23 mouse cellular contexts compared by ENCODE assay signal in the genomic region with DNA sequence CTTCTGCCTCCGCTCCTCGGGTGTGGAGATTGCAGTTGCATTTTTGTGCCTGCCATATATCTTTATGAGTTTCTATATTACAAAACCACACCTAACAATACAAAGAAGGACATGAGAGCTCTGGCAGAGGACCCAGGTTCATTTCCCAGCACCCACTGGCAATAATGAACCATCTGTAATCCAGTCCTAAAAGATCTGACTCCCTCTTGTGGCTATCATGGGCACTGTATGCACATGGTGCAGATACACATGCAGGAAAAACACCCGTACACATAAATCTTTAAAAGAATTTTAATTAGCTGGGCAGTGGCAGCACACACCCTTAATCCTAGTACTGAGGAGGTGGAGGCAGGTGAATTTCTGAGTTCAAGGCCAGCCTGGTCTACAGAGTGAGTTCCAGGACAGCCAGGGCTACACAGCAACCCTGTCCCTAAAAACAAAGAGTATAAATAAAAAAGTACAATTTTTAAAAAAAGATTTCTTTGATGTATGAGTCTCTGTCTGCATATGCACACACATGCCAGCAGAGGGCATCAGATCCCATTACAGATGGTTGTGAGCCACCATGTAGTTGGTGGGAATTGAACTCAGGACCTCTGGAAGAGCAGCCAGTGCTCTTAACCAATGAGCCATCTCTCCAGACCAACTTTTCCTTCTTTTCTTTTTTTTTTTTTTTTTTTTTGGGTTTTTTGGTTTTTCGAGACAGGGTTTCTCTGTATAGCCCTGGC. TPM values are rescaled to one million over a fixed set of nuclear protein-coding genes. Genes with fewer than 3 reads are reported as not detected.
DNase-seq lines count a peak whose midpoint lies in the region; ATAC-seq and TF ChIP-seq lines count a peak whose summit lies in the region.
"Had no signal": no experiment of that assay in that cellular context is flagged by ENCODE, and none has a peak within 500 bp of the region (broad histone marks: within the 10 kb centered on the region; RNA-seq: fewer than 3 reads in every experiment).

No protein-coding gene starts in this region.

- H3K27ac ChIP-seq in liver, embryonic 14.5 days, result no peak overlapping the region
- H3K27ac ChIP-seq in liver, embryonic 12.5 days, result no peak overlapping the region
- H3K27ac ChIP-seq: midbrain, embryonic 15.5 days; neural tube, embryonic 12.5 days had no signal

- TF ChIP-seq POLR2A in brain, embryonic 14.5 days (IDR thresholded peaks at IDR 0.05; ENCODE audit: borderline replicate concordance, extremely low read depth, insufficient read depth, insufficient read length, poor library complexity, severe bottlenecking), result no peak

- H3K9ac ChIP-seq in liver, embryonic 14.5 days (replicated peaks), result no peak overlapping the region
- H3K9ac ChIP-seq in liver, embryonic 12.5 days, result no peak overlapping the region
- H3K9ac ChIP-seq: midbrain, embryonic 15.5 days; neural tube, embryonic 12.5 days had no signal

- H3K4me1 ChIP-seq in liver, embryonic 14.5 days (replicated peaks; ENCODE audit: control insufficient read depth in 2 of 2, insufficient read depth in 2 of 2, low read length in 1 of 2), result peaks cover 2 to 9% of the 10 kb centered on the region in 2 experiments; a peak in 2 of 4 replicates
- H3K4me1 ChIP-seq in liver, embryonic 12.5 days, result peaks cover 22% of the 10 kb centered on the region

- ATAC-seq in CD4-positive, CD25-positive, alpha-beta regulatory T cell, adult 4 months, result no peak
- no peak for ATAC-seq in liver, embryonic 14.5 days (ENCODE audit: insufficient read depth)
- ATAC-seq in liver, embryonic 12.5 days, result no peak
- no peak for ATAC-seq in granulocyte monocyte progenitor cell, adult 5-6 weeks (replicated peaks; ENCODE audit: poor library complexity, severe bottlenecking)
- ATAC-seq: activated CD4-positive, CD25-positive, alpha-beta regulatory T cell, adult 4 months; midbrain, embryonic 15.5 days had no signal

- no peaks in the 10 kb centered on the region for H3K9me3 ChIP-seq in liver, embryonic 14.5 days (ENCODE audit: control insufficient read depth, low read length)
- 0 out of 2 replicates have a peak, but pooled peaks cover 5% of the 10 kb centered on the region for H3K9me3 ChIP-seq in liver, embryonic 12.5 days (replicated peaks)
- H3K9me3 ChIP-seq: midbrain, embryonic 15.5 days; neural tube, embryonic 12.5 days had no signal

- no peak overlapping the region for H3K4me3 ChIP-seq in liver, embryonic 14.5 days (ENCODE audit: insufficient read depth in 1 of 2, low read depth in 2 of 2, low read length in 2 of 2)
- no peak overlapping the region for H3K4me3 ChIP-seq in liver, embryonic 12.5 days
- H3K4me3 ChIP-seq: midbrain, embryonic 15.5 days; neural tube, embryonic 12.5 days had no signal

- no peak overlapping the region for H3K4me2 ChIP-seq in liver, embryonic 14.5 days (ENCODE audit: low read depth)
- H3K4me2 ChIP-seq in liver, embryonic 12.5 days, result no peak overlapping the region
- H3K4me2 ChIP-seq: heart, embryonic 11.5 days; midbrain, embryonic 15.5 days; neural tube, embryonic 12.5 days had no signal

- TF ChIP-seq EP300 in liver, embryonic 14.5 days (IDR thresholded peaks at IDR 0.05; ENCODE audit: low read depth), result no peak

- peak; percentile 60 for DNase-seq in CD4-positive, CD25-positive, alpha-beta regulatory T cell, adult 2 months (ENCODE audit: low read depth, low spot score)
- DNase-seq in liver, embryonic 14.5 days (ENCODE audit: low read depth in 3 of 3, low spot score in 3 of 3), result no peak
- DNase-seq in CD4-positive helper T cell, adult 2 months (ENCODE audit: low read depth, low spot score), result peak; percentile 27
- no peak for DNase-seq in brain, embryonic 14.5 days (ENCODE audit: low read depth)
- DNase-seq in left cerebral cortex, adult 9 months (ENCODE audit: low spot score in 2 of 2), result no peak
- DNase-seq: adrenal gland, postnatal 36 days; cerebellum, postnatal 25 days; gastrocnemius, postnatal 36 days; kidney, postnatal 14 days; layer of hippocampus, adult 9-11 months; lung, adult 2 months; right cerebral cortex, postnatal 4 days had no signal

- H3K27me3 ChIP-seq in liver, embryonic 14.5 days (ENCODE audit: control insufficient read depth, insufficient read depth, low read length), result no peaks in the 10 kb centered on the region
- no peaks in the 10 kb centered on the region for H3K27me3 ChIP-seq in liver, embryonic 12.5 days (replicated peaks)
- H3K27me3 ChIP-seq: midbrain, embryonic 15.5 days; neural tube, embryonic 12.5 days had no signal

- WGBS in liver, embryonic 14.5 days (ENCODE audit: insufficient replicate concordance), result 93% methylated on average over 3 of the region's 4 CpGs
- 93% methylated on average over 3 of the region's 4 CpGs for WGBS in liver, embryonic 12.5 days (ENCODE audit: insufficient replicate concordance)

- TF ChIP-seq CTCF in liver, embryonic 14.5 days (IDR thresholded peaks at IDR 0.05; ENCODE audit: low read depth), result peak; percentile 46; the same call in 1 of the 2 replicates
- peak; percentile 5; the same call in 1 of the 2 replicates for TF ChIP-seq CTCF in brain, embryonic 14.5 days (IDR thresholded peaks at IDR 0.05; ENCODE audit: borderline replicate concordance, extremely low read depth, insufficient read depth, insufficient read length)

- H3K36me3 ChIP-seq in liver, embryonic 14.5 days (replicated peaks; ENCODE audit: control insufficient read depth, insufficient read depth, low read depth), result peaks cover 11% of the 10 kb centered on the region
- H3K36me3 ChIP-seq in liver, embryonic 12.5 days, result peaks cover 32% of the 10 kb centered on the region

RNA-seq across cellular contexts. Expression of gene Cox14, which starts 3.8 kb away (rescaled TPM):
- polyA plus RNA-seq in CD4-positive, CD25-positive, alpha-beta regulatory T cell, adult 4 months (2017; shearing (Covaris generic)), result 100 to 1,000 TPM; 139 to 168 TPM
- 67.6 and 77.0 TPM in 2 replicates for polyA plus RNA-seq in liver, embryonic 14.5 days (2012; rRNA removed)
- 81.4 and 84.9 TPM in 2 replicates for polyA plus RNA-seq in liver, embryonic 14.5 days (2014; fragmentation: Nextera tagmentation; extraction: Ambion mirVana)
- polyA plus RNA-seq in liver, embryonic 12.5 days (2016; fragmentation: Nextera tagmentation; extraction: Ambion mirVana), result 98.3 and 98.4 TPM in 2 replicates
- polyA plus RNA-seq in brain, embryonic 14.5 days (2012; rRNA removed), result 149 and 249 TPM in 2 replicates
- 57.0 and 57.1 TPM in 2 replicates for total RNA-seq in granulocyte monocyte progenitor cell, adult 5-6 weeks (2014; fragmentation: Nextera tagmentation)
- 38.9 and 47.3 TPM in 2 replicates for total RNA-seq in granulocyte monocyte progenitor cell, adult 5-6 weeks (2017)

RNA-seq across cellular contexts. Expression of gene Gpd1, which starts 11.9 kb away (rescaled TPM):
- under 1 TPM in 1 of 2 experiments, not detected in 1; 0.41 TPM for polyA plus RNA-seq in CD4-positive, CD25-positive, alpha-beta regulatory T cell, adult 4 months (2017; shearing (Covaris generic))
- 8.1 and 9.1 TPM in 2 replicates for polyA plus RNA-seq in liver, embryonic 14.5 days (2012; rRNA removed)
- polyA plus RNA-seq in liver, embryonic 14.5 days (2014; fragmentation: Nextera tagmentation; extraction: Ambion mirVana), result 5.2 and 5.3 TPM in 2 replicates
- polyA plus RNA-seq in liver, embryonic 12.5 days (2016; fragmentation: Nextera tagmentation; extraction: Ambion mirVana), result 7.5 and 8.0 TPM in 2 replicates
- 3.4 and 4.5 TPM in 2 replicates for polyA plus RNA-seq in brain, embryonic 14.5 days (2012; rRNA removed)
- 0.68 and 0.86 TPM in 2 replicates for total RNA-seq in granulocyte monocyte progenitor cell, adult 5-6 weeks (2014; fragmentation: Nextera tagmentation)
- 0.10 and 0.34 TPM in 2 replicates for total RNA-seq in granulocyte monocyte progenitor cell, adult 5-6 weeks (2017)

RNA-seq across cellular contexts. Expression of gene Gm17349, which starts 23.9 kb away (rescaled TPM):
- not detected for polyA plus RNA-seq in CD4-positive, CD25-positive, alpha-beta regulatory T cell, adult 4 months (2017; shearing (Covaris generic))
- polyA plus RNA-seq in liver, embryonic 14.5 days (2012; rRNA removed), result not detected in 2 replicates
- not detected in 2 replicates for polyA plus RNA-seq in liver, embryonic 14.5 days (2014; fragmentation: Nextera tagmentation; extraction: Ambion mirVana)
- not detected in 2 replicates for polyA plus RNA-seq in liver, embryonic 12.5 days (2016; fragmentation: Nextera tagmentation; extraction: Ambion mirVana)
- polyA plus RNA-seq in brain, embryonic 14.5 days (2012; rRNA removed), result 0.86 TPM in 1 of 2 replicates, not detected in the other
- total RNA-seq in granulocyte monocyte progenitor cell, adult 5-6 weeks (2014; fragmentation: Nextera tagmentation), result not detected in 2 replicates
- total RNA-seq in granulocyte monocyte progenitor cell, adult 5-6 weeks (2017), result not detected in 2 replicates
- total RNA-seq: hematopoietic stem cell, adult 5-6 weeks had no signal
- polyA plus RNA-seq: activated CD4-positive, CD25-positive, alpha-beta regulatory T cell, adult 4 months; embryonic facial prominence, embryonic 11.5 days; heart, embryonic 11.5 days; intestine, embryonic 14.5 days; limb, embryonic 11.5 days; lung, adult 2 months; midbrain, embryonic 15.5 days; neural tube, embryonic 12.5 days had no signal

RNA-seq across cellular contexts. Expression of gene Smarcd1, which starts 27.3 kb away (rescaled TPM):
- polyA plus RNA-seq in CD4-positive, CD25-positive, alpha-beta regulatory T cell, adult 4 months (2017; shearing (Covaris generic)), result 10 to 100 TPM; 10.0 to 14.8 TPM
- polyA plus RNA-seq in liver, embryonic 14.5 days (2012; rRNA removed), result 6.7 and 6.9 TPM in 2 replicates
- polyA plus RNA-seq in liver, embryonic 14.5 days (2014; fragmentation: Nextera tagmentation; extraction: Ambion mirVana), result 4.4 and 4.8 TPM in 2 replicates
- polyA plus RNA-seq in liver, embryonic 12.5 days (2016; fragmentation: Nextera tagmentation; extraction: Ambion mirVana), result 12.2 and 12.6 TPM in 2 replicates
- polyA plus RNA-seq in brain, embryonic 14.5 days (2012; rRNA removed), result 201 and 211 TPM in 2 replicates
- total RNA-seq in granulocyte monocyte progenitor cell, adult 5-6 weeks (2014; fragmentation: Nextera tagmentation), result 29.8 and 34.7 TPM in 2 replicates
- 16.3 and 28.0 TPM in 2 replicates for total RNA-seq in granulocyte monocyte progenitor cell, adult 5-6 weeks (2017)

RNA-seq across cellular contexts. Expression of gene Cers5, which starts 43.5 kb away (rescaled TPM):
- polyA plus RNA-seq in CD4-positive, CD25-positive, alpha-beta regulatory T cell, adult 4 months (2017; shearing (Covaris generic)), result 10 to 100 TPM; 54.4 to 64.6 TPM
- 4.4 and 5.4 TPM in 2 replicates for polyA plus RNA-seq in liver, embryonic 14.5 days (2012; rRNA removed)
- polyA plus RNA-seq in liver, embryonic 14.5 days (2014; fragmentation: Nextera tagmentation; extraction: Ambion mirVana), result 7.7 and 8.7 TPM in 2 replicates
- polyA plus RNA-seq in liver, embryonic 12.5 days (2016; fragmentation: Nextera tagmentation; extraction: Ambion mirVana), result 17.8 and 19.1 TPM in 2 replicates
- 61.1 and 69.4 TPM in 2 replicates for polyA plus RNA-seq in brain, embryonic 14.5 days (2012; rRNA removed)
- total RNA-seq in granulocyte monocyte progenitor cell, adult 5-6 weeks (2014; fragmentation: Nextera tagmentation), result 34.8 and 58.3 TPM in 2 replicates
- total RNA-seq in granulocyte monocyte progenitor cell, adult 5-6 weeks (2017), result 17.9 and 24.5 TPM in 2 replicates

Comparison
In these comparisons a context has a peak if more than half of its experiments do, and no peak if none do; other contexts are left out.
1. DNase-seq: peak in CD4-positive, CD25-positive, alpha-beta regulatory T cell, adult 2 months (single experiment) and CD4-positive helper T cell, adult 2 months (single experiment); none in liver, embryonic 14.5 days (0 of 3), brain, embryonic 14.5 days (single experiment) and left cerebral cortex, adult 9 months (0 of 2).